Mouse (Mus musculus) cerebellum, adult 2 months (tissue): ENCODE measurements at regions not wholly inside any gene's neighbourhood (a gene's known extent, or its start where the extent isn't known, plus 50 kb on each side); places are given as distances from the start of the nearest gene placed in this dataset.

Experiments
- CTCF ChIP-seq: fragments of 200-500 bp; IDR thresholded peaks from 2 replicates; pipeline ENCODE4 v1.5.1; 2011; ENCODE audit warnings: low read depth, mild to moderate bottlenecking, control low read depth, low read length, moderate library complexity, borderline replicate concordance; ENCODE audit not compliant: insufficient read depth
- POLR2A ChIP-seq: fragments of 200-500 bp; IDR thresholded peaks from 2 replicates; pipeline ENCODE4 v1.6.1; 2011; ENCODE audit warnings: low read length, control low read depth, borderline replicate concordance; ENCODE audit not compliant: insufficient read depth

DNA sequence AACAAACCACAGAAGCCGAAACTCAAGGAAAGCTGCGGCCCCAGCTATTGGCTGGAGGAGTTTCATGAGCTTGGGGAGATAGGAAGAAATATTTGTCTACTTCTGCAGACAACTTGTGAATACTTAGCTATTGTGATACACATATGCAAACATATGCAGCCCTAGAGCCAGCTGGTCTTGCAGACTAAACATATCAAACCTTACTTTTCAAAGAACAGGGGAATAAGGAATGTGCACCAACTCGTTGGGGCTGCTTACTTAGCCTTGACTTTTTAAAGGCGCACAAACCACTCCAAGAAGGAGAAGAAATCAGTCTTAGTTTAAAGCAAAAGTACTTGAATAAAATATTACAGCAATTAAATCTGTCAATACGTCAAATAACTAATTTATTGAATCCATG is 106.8 kb upstream of the Lpar1 start:
- TF ChIP-seq CTCF, result no peak
- TF ChIP-seq POLR2A, result no peak
